Mouse (Mus musculus) embryonic facial prominence, embryonic 10.5 days (tissue): ENCODE measurements at regions not wholly inside any gene's neighbourhood (a gene's known extent, or its start where the extent isn't known, plus 50 kb on each side); places are given as distances from the start of the nearest gene placed in this dataset.

Source experiments
- DNase-seq: peaks from one replicate; pipeline ENCODE4 v3.0.0-alpha.2; 2017; ENCODE audit warnings: low spot score
- H3K27ac ChIP-seq: fragments of 300-500 bp; sonication (generic); replicated peaks from 2 replicates; pipeline ENCODE4 v1.5.1; 2016; ENCODE audit warnings: mild to moderate bottlenecking
- H3K27me3 ChIP-seq: fragments of 300-500 bp; sonication (generic); replicated peaks from 2 replicates; pipeline ENCODE4 v1.6.1; 2016; ENCODE audit warnings: low read depth, mild to moderate bottlenecking; ENCODE audit not compliant: poor library complexity, severe bottlenecking
- H3K36me3 ChIP-seq: fragments of 300-500 bp; sonication (generic); replicated peaks from 2 replicates; pipeline ENCODE4 v1.6.1; 2016; ENCODE audit warnings: mild to moderate bottlenecking, moderate library complexity
- H3K4me1 ChIP-seq: fragments of 300-500 bp; sonication (generic); 2 replicates; pipeline ENCODE4 v1.6.1; 2016
- H3K4me3 ChIP-seq: fragments of 300-500 bp; sonication (generic); 2 replicates; pipeline ENCODE4 v1.5.1; 2016; ENCODE audit warnings: mild to moderate bottlenecking, moderate library complexity
- H3K9me3 ChIP-seq: fragments of 300-500 bp; sonication (generic); 2 replicates; pipeline ENCODE4 v1.6.1; 2016; ENCODE audit warnings: mild to moderate bottlenecking
- WGBS: fragments of 180-500 bp; shearing (Covaris S2); methylation state at CpG from one replicate; pipeline ENCODE4 v1.1.7; 2016; 5-methylcytosine and 5-hydroxymethylcytosine counted together

GRCm38 (mm10) chr7:70099001-70099400, 267.5 kb downstream of the Nr2f2 start:
- 93% methylated on average over 1 of the region's 1 CpGs for WGBS
- H3K27me3 ChIP-seq = 0 out of 2 replicates have a peak, but pooled peaks cover 3% of the 10 kb centered on the region
- DNase-seq = no peak
- no peak overlapping the region for H3K4me3 ChIP-seq
- no peaks in the 10 kb centered on the region for H3K36me3 ChIP-seq
- H3K27ac ChIP-seq = no peak overlapping the region
- no peaks in the 10 kb centered on the region; the same call in 1 of the 2 replicates for H3K4me1 ChIP-seq
- no peaks in the 10 kb centered on the region for H3K9me3 ChIP-seq

- Histone ChIP-seq H3K9me3 (0 out of 2 replicates have a peak, but pooled peaks cover 4% of the 10 kb centered on the region), H3K27ac (0 out of 2 replicates have a peak overlapping the region, but pooled peaks have one; percentile 19), H3K4me3 (no peak overlapping the region), H3K36me3 (no peaks in the 10 kb centered on the region), H3K27me3 (no peaks in the 10 kb centered on the region), H3K4me1 (peaks cover under 1% of the 10 kb centered on the region)
- no peak for DNase-seq
- WGBS = 78% methylated on average over 21 of the region's 21 CpGs
Observed at GRCm38 (mm10) chr7:70093916-70094784, 272.4 kb downstream of the Nr2f2 start.

DNA sequence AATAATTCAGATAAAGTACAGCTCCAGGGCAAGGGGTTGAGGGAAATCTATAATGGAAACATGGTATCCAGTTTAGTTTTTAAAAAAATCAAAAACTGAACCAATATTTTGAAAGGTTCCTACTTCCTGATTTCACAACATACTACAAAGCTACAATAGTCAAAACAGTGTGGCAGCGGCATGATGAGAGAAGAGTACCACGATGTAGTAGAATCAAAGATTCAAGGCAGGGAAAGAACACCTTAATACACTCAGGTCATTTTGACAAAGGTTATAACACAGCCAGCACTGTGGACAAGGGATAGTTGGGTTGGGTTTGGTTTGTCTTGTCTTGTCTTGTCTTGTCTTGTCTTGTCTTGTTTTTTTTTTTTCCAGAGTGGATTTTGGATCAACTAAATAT, 274.4 kb downstream of the Nr2f2 start:
- Histone ChIP-seq H3K36me3 (no peaks in the 10 kb centered on the region), H3K4me1 (peaks cover 5% of the 10 kb centered on the region), H3K9me3 (0 out of 2 replicates have a peak, but pooled peaks cover 4% of the 10 kb centered on the region), H3K27ac (no peak overlapping the region), H3K4me3 (no peak overlapping the region), H3K27me3 (no peaks in the 10 kb centered on the region)
- DNase-seq = no peak
- 94% methylated on average over 2 of the region's 2 CpGs for WGBS

DNA sequence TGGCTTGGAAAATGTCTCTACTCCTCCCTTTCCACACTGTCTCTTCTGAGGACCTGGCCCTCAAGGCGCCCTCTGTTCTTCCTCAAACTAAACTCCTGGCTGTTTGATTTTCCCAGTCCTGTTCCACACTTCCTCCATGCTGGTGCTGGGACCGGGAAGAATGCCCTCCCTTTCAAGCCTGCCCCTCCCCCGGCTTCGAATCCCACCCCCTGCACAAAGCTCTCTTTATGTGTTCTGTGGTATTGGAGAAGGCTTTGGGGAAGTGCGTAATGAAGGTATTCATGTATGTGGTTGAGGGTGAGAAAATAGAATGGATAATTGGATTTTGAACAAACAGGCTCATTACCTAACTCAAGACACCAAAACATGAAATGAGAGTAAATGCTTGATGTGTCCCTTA, 277.4 kb downstream of the Nr2f2 start:
- peak; percentile 33 for DNase-seq
- H3K36me3 ChIP-seq = no peaks in the 10 kb centered on the region
- no peak overlapping the region for H3K4me3 ChIP-seq
- 25% methylated on average over 5 of the region's 5 CpGs for WGBS
- peaks cover 5% of the 10 kb centered on the region for H3K4me1 ChIP-seq
- H3K27me3 ChIP-seq = no peaks in the 10 kb centered on the region
- 0 out of 2 replicates have a peak overlapping the region, but pooled peaks have one; percentile 35 for H3K27ac ChIP-seq
- 0 out of 2 replicates have a peak, but pooled peaks cover 4% of the 10 kb centered on the region for H3K9me3 ChIP-seq

DNA sequence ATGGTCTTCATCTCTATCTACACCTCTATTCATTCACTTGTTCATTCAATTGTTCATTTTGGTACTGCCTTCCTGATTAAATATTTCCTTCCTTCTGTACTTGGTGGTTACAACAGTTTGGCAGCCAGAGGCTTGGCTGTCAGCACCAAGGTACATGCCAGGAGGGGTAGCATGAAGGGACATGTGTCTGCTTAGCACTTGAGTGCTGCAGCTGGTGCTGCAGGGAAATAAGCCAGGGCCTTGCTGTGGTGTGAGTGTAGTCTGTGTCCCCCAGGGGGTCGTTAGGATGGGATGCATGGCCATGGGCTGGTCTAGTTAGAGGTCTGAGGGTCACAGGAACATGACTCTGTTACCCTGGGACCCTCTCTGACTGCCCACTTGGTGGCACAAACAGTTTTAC, 296.9 kb downstream of the Nr2f2 start:
- Histone ChIP-seq H3K27me3 (peaks cover 7% of the 10 kb centered on the region; the same call in 1 of the 2 replicates), H3K4me1 (peaks cover 22% of the 10 kb centered on the region), H3K27ac (no peak overlapping the region), H3K36me3 (no peaks in the 10 kb centered on the region), H3K9me3 (no peaks in the 10 kb centered on the region), H3K4me3 (no peak overlapping the region)
- WGBS = 40% methylated on average over 1 of the region's 1 CpGs
- DNase-seq = no peak

- Histone ChIP-seq H3K27me3 (peaks cover 7% of the 10 kb centered on the region; the same call in 1 of the 2 replicates), H3K9me3 (no peaks in the 10 kb centered on the region), H3K27ac (peak overlapping the region; percentile 54), H3K36me3 (no peaks in the 10 kb centered on the region), H3K4me3 (peak overlapping the region; percentile 28), H3K4me1 (peaks cover 22% of the 10 kb centered on the region)
- 25% methylated on average over 18 of the region's 18 CpGs for WGBS
- peak; percentile 53 for DNase-seq
Observed at GRCm38 (mm10) chr7:70067828-70068719, 298.5 kb downstream of the Nr2f2 start.

GRCm38 (mm10) chr7:70067071-70067470, 299.5 kb downstream of the Nr2f2 start:
- whole genome bisulfite sequencing = 62% methylated on average over 5 of the region's 5 CpGs
- no peaks in the 10 kb centered on the region for H3K36me3 ChIP-seq
- DNase-seq = no peak
- no peak overlapping the region for H3K4me3 ChIP-seq
- no peaks in the 10 kb centered on the region for H3K9me3 ChIP-seq
- peaks cover 7% of the 10 kb centered on the region; the same call in 1 of the 2 replicates for H3K27me3 ChIP-seq
- no peak overlapping the region for H3K27ac ChIP-seq
- H3K4me1 ChIP-seq = peaks cover 22% of the 10 kb centered on the region

GRCm38 (mm10) chr7:70066448-70066847, 300.1 kb downstream of the Nr2f2 start:
- DNase-seq = no peak
- WGBS = 93% methylated on average over 7 of the region's 7 CpGs
- H3K27me3 ChIP-seq = peaks cover 7% of the 10 kb centered on the region; the same call in 1 of the 2 replicates
- no peak overlapping the region for H3K27ac ChIP-seq
- H3K36me3 ChIP-seq = no peaks in the 10 kb centered on the region
- H3K4me1 ChIP-seq = peaks cover 22% of the 10 kb centered on the region
- no peak overlapping the region for H3K4me3 ChIP-seq
- no peaks in the 10 kb centered on the region for H3K9me3 ChIP-seq

- H3K36me3 ChIP-seq = no peaks in the 10 kb centered on the region
- H3K9me3 ChIP-seq = no peaks in the 10 kb centered on the region
- no peak overlapping the region for H3K4me3 ChIP-seq
- no peak overlapping the region for H3K27ac ChIP-seq
- H3K4me1 ChIP-seq = peaks cover 22% of the 10 kb centered on the region
- H3K27me3 ChIP-seq = peaks cover 7% of the 10 kb centered on the region; the same call in 1 of the 2 replicates
- WGBS = 86% methylated on average over 11 of the region's 11 CpGs
- DNase-seq = no peak
Observed at GRCm38 (mm10) chr7:70065471-70066130, 300.9 kb downstream of the Nr2f2 start.

DNA sequence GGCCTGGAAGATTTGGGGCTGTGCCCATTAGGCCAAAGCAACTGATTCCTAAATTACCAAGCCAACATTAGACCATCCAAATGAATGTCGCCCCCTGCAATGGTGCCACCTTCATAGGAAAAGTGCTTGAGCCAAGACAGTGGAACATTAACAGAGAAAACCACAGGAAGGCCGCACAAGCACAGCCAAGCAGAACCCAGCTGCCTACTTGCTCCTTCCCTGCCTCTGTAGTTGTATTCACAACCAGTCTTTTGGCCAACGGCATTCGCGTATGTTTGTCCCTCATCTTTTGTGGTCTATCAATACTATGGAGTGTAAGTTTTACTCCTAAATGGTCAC, 319.2 kb downstream of the Nr2f2 start:
- H3K9me3 ChIP-seq = no peaks in the 10 kb centered on the region
- H3K4me3 ChIP-seq = no peak overlapping the region
- DNase-seq = no peak
- H3K4me1 ChIP-seq = 0 out of 2 replicates have a peak, but pooled peaks cover 3% of the 10 kb centered on the region
- no peak overlapping the region for H3K27ac ChIP-seq
- H3K27me3 ChIP-seq = no peaks in the 10 kb centered on the region
- no peaks in the 10 kb centered on the region for H3K36me3 ChIP-seq
- WGBS = 94% methylated on average over 5 of the region's 5 CpGs

- H3K4me3 ChIP-seq = no peak overlapping the region
- H3K27me3 ChIP-seq = no peaks in the 10 kb centered on the region
- no peak for DNase-seq
- H3K27ac ChIP-seq = no peak overlapping the region
- H3K9me3 ChIP-seq = no peaks in the 10 kb centered on the region
- 0 out of 2 replicates have a peak, but pooled peaks cover 3% of the 10 kb centered on the region for H3K4me1 ChIP-seq
- H3K36me3 ChIP-seq = no peaks in the 10 kb centered on the region
- WGBS = 50% methylated on average over 17 of the region's 17 CpGs
Observed at GRCm38 (mm10) chr7:70046691-70047414, 319.7 kb downstream of the Nr2f2 start.
